Mouse (Mus musculus): ENCODE data around the gene Kif26a.

Kif26a gene

GRCm38 (mm10) chr12:112145875-112146651 is at the start of gene Kif26a:
Kif26a (plus strand) TSS chr12:112146208.
- peak; percentile 71 for DNase-seq (ENCODE audit: low read depth, low spot score)

GRCm38 (mm10) chr12:112096733-112097117 is 49.3 kb upstream of the Kif26a start:
- DNase-seq (ENCODE audit: low read depth, low spot score), result no peak

GRCm38 (mm10) chr12:112100106-112100505 is 45.9 kb upstream of the Kif26a start:
- no peak for DNase-seq (ENCODE audit: low read depth, low spot score)

- no peak for DNase-seq (ENCODE audit: low read depth, low spot score)
These were observed 45.0 kb upstream of the Kif26a start for GRCm38 (mm10) chr12:112101045-112101444.

GRCm38 (mm10) chr12:112103179-112103578 is 42.8 kb upstream of the Kif26a start:
- no peak for DNase-seq (ENCODE audit: low read depth, low spot score)

GRCm38 (mm10) chr12:112104890-112105289 is 41.1 kb upstream of the Kif26a start:
- DNase-seq (ENCODE audit: low read depth, low spot score), result no peak

- no peak for DNase-seq (ENCODE audit: low read depth, low spot score)
These were observed 39.5 kb upstream of the Kif26a start, which contains the start of gene Aspg for GRCm38 (mm10) chr12:112106541-112106971. Aspg (plus strand) TSS chr12:112106679.

GRCm38 (mm10) chr12:112107685-112108084 is 38.3 kb upstream of the Kif26a start:
- DNase-seq (ENCODE audit: low read depth, low spot score), result no peak

GRCm38 (mm10) chr12:112108696-112109445 is 37.1 kb upstream of the Kif26a start:
- no peak for DNase-seq (ENCODE audit: low read depth, low spot score)

- DNase-seq (ENCODE audit: low read depth, low spot score), result no peak
These were observed 36.3 kb upstream of the Kif26a start for GRCm38 (mm10) chr12:112109701-112110100.

- DNase-seq (ENCODE audit: low read depth, low spot score), result no peak
These were observed 34.7 kb upstream of the Kif26a start for GRCm38 (mm10) chr12:112111323-112111722.

- DNase-seq (ENCODE audit: low read depth, low spot score), result no peak
These were observed 33.8 kb upstream of the Kif26a start for GRCm38 (mm10) chr12:112112235-112112634.

GRCm38 (mm10) chr12:112112686-112113396 is 33.2 kb upstream of the Kif26a start:
- no peak for DNase-seq (ENCODE audit: low read depth, low spot score)

- DNase-seq (ENCODE audit: low read depth, low spot score), result no peak
These were observed 32.3 kb upstream of the Kif26a start for GRCm38 (mm10) chr12:112113710-112114109.

GRCm38 (mm10) chr12:112117006-112117405 is 29.0 kb upstream of the Kif26a start:
- no peak for DNase-seq (ENCODE audit: low read depth, low spot score)

- DNase-seq (ENCODE audit: low read depth, low spot score), result no peak
These were observed 28.4 kb upstream of the Kif26a start for GRCm38 (mm10) chr12:112117649-112118048.

- DNase-seq (ENCODE audit: low read depth, low spot score), result no peak
These were observed 24.8 kb upstream of the Kif26a start for GRCm38 (mm10) chr12:112121188-112121587.

GRCm38 (mm10) chr12:112125903-112126302 is 20.1 kb upstream of the Kif26a start:
- DNase-seq (ENCODE audit: low read depth, low spot score), result no peak

- no peak for DNase-seq (ENCODE audit: low read depth, low spot score)
These were observed 18.9 kb upstream of the Kif26a start for GRCm38 (mm10) chr12:112126931-112127635.

GRCm38 (mm10) chr12:112128526-112128925 is 17.5 kb upstream of the Kif26a start:
- no peak for DNase-seq (ENCODE audit: low read depth, low spot score)

- no peak for DNase-seq (ENCODE audit: low read depth, low spot score)
These were observed 16.6 kb upstream of the Kif26a start for GRCm38 (mm10) chr12:112129300-112129856.
